Mouse (Mus musculus): ENCODE data around the gene Cd300lb. TPM values are rescaled to one million over a fixed set of nuclear protein-coding genes. Genes with fewer than 3 reads are reported as not detected.
A peak's percentile ranks its signal among the peaks of the same experiment; 100 is the strongest.

Gene Cd300lb
- polyA plus RNA-seq, 1 experiment from 2014 or later, result 0.49 TPM

- 86% methylated on average over 3 of the region's 3 CpGs for WGBS
- no peak for ATAC-seq (ENCODE audit: low FRiP score, low TSS enrichment)
- Histone ChIP-seq H3K4me3 (ENCODE audit: low read length) (no peak overlapping the region), H3K9me3 (ENCODE audit: control insufficient read depth, low read length) (no peaks in the 10 kb centered on the region), H3K36me3 (ENCODE audit: control insufficient read depth, insufficient read depth, low read length) (no peaks in the 10 kb centered on the region), H3K4me1 (ENCODE audit: control insufficient read depth, insufficient read depth, low read length) (no peaks in the 10 kb centered on the region), H3K27ac (ENCODE audit: low read depth, low read length) (no peak overlapping the region), H3K27me3 (ENCODE audit: control insufficient read depth, insufficient read depth, low read length) (no peaks in the 10 kb centered on the region), H3K9ac (ENCODE audit: low read depth, low read length) (no peak overlapping the region), H3K4me2 (replicated peaks; ENCODE audit: low read depth, low read length) (no peak overlapping the region)
Measured at GRCm38 (mm10) chr11:114896085-114896484, 38.1 kb downstream of the Cd300lb start.

GRCm38 (mm10) chr11:114890542-114890941, 43.6 kb downstream of the Cd300lb start:
- no peaks in the 10 kb centered on the region for H3K36me3 ChIP-seq (ENCODE audit: control insufficient read depth, insufficient read depth, low read length)
- H3K9ac ChIP-seq (ENCODE audit: low read depth, low read length), result no peak overlapping the region
- no peaks in the 10 kb centered on the region for H3K27me3 ChIP-seq (ENCODE audit: control insufficient read depth, insufficient read depth, low read length)
- ATAC-seq (ENCODE audit: low FRiP score, low TSS enrichment), result 0 out of 2 replicates have a peak, but pooled peaks have one; percentile 35
- 36% methylated on average over 5 of the region's 5 CpGs for WGBS
- H3K9me3 ChIP-seq (ENCODE audit: control insufficient read depth, low read length), result no peaks in the 10 kb centered on the region
- no peak overlapping the region for H3K4me3 ChIP-seq (ENCODE audit: low read length)
- H3K27ac ChIP-seq (ENCODE audit: low read depth, low read length), result no peak overlapping the region
- peaks cover 8% of the 10 kb centered on the region; the same call in 1 of the 2 replicates for H3K4me1 ChIP-seq (ENCODE audit: control insufficient read depth, insufficient read depth, low read length)
- peak overlapping the region; percentile 38 for H3K4me2 ChIP-seq (replicated peaks; ENCODE audit: low read depth, low read length)

DNA sequence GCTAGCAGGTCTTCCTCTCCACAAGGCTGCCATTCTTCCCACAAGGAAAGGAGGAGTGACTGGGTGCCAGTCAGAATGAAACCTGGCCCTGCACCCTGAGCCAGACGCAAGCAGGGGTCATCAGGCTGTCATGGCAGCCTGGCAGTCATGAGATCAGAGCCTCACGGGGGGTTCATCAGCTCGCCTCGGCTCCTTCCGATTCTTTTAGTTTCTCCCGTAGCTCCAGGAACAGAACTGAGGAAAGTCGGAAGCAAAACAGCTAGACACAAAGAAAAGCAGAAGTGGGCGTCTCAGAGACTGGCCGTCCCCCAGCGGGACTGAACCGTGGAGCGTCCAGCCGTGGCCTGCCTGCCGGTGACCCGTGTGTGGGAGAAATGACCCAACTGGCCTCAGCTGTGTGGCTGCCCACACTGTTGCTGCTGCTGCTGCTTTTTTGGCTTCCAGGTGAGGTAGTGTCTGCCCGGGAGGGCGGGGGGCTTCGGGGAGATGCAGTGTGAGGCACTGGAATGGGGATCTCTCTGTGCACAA, 44.1 kb downstream of the Cd300lb start, which contains the start of gene Cd300a:
Gene Cd300a, plus strand, starts transcription at position 51 of the 528 bp plus-strand sequence.
- Histone ChIP-seq H3K4me2 (replicated peaks; ENCODE audit: low read depth, low read length) (peak within 1 kb of the TSS; percentile 38), H3K36me3 (ENCODE audit: control insufficient read depth, insufficient read depth, low read length) (no peaks in the 10 kb centered on the region), H3K9me3 (ENCODE audit: control insufficient read depth, low read length) (no peaks in the 10 kb centered on the region), H3K27me3 (ENCODE audit: control insufficient read depth, insufficient read depth, low read length) (no peaks in the 10 kb centered on the region), H3K9ac (ENCODE audit: low read depth, low read length) (0 out of 2 replicates have a peak within 1 kb of the TSS, but pooled peaks have one; percentile 12), H3K4me3 (ENCODE audit: low read length) (peak within 1 kb of the TSS; percentile 8; the same call in 1 of the 2 replicates), H3K4me1 (ENCODE audit: control insufficient read depth, insufficient read depth, low read length) (peaks cover 8% of the 10 kb centered on the region; the same call in 1 of the 2 replicates), H3K27ac (ENCODE audit: low read depth, low read length) (no peak within 1 kb of the TSS)
- ATAC-seq (ENCODE audit: low FRiP score, low TSS enrichment), result peak; percentile 87
- 32% methylated on average over 18 of the region's 18 CpGs for WGBS

GRCm38 (mm10) chr11:114884380-114885100, 49.6 kb downstream of the Cd300lb start:
- Histone ChIP-seq H3K27me3 (ENCODE audit: control insufficient read depth, insufficient read depth, low read length) (no peaks in the 10 kb centered on the region), H3K9ac (ENCODE audit: low read depth, low read length) (no peak overlapping the region), H3K36me3 (ENCODE audit: control insufficient read depth, insufficient read depth, low read length) (no peaks in the 10 kb centered on the region), H3K27ac (ENCODE audit: low read depth, low read length) (no peak overlapping the region), H3K4me2 (replicated peaks; ENCODE audit: low read depth, low read length) (no peak overlapping the region), H3K9me3 (ENCODE audit: control insufficient read depth, low read length) (no peaks in the 10 kb centered on the region), H3K4me3 (ENCODE audit: low read length) (no peak overlapping the region), H3K4me1 (ENCODE audit: control insufficient read depth, insufficient read depth, low read length) (no peaks in the 10 kb centered on the region)
- ATAC-seq (ENCODE audit: low FRiP score, low TSS enrichment), result no peak
- WGBS, result 83% methylated on average over 4 of the region's 4 CpGs

- WGBS, result 86% methylated on average over 4 of the region's 4 CpGs
- Histone ChIP-seq H3K4me1 (ENCODE audit: control insufficient read depth, insufficient read depth, low read length) (no peaks in the 10 kb centered on the region), H3K36me3 (ENCODE audit: control insufficient read depth, insufficient read depth, low read length) (no peaks in the 10 kb centered on the region), H3K4me2 (replicated peaks; ENCODE audit: low read depth, low read length) (no peak overlapping the region), H3K27ac (ENCODE audit: low read depth, low read length) (no peak overlapping the region), H3K4me3 (ENCODE audit: low read length) (no peak overlapping the region), H3K27me3 (ENCODE audit: control insufficient read depth, insufficient read depth, low read length) (no peaks in the 10 kb centered on the region), H3K9me3 (ENCODE audit: control insufficient read depth, low read length) (no peaks in the 10 kb centered on the region), H3K9ac (ENCODE audit: low read depth, low read length) (no peak overlapping the region)
- ATAC-seq (ENCODE audit: low FRiP score, low TSS enrichment), result no peak
Measured at GRCm38 (mm10) chr11:114883251-114883789, 50.9 kb downstream of the Cd300lb start.

GRCm38 (mm10) chr11:114880589-114880988, 53.6 kb downstream of the Cd300lb start:
- no peak overlapping the region for H3K27ac ChIP-seq (ENCODE audit: low read depth, low read length)
- ATAC-seq (ENCODE audit: low FRiP score, low TSS enrichment), result no peak
- peaks cover 12% of the 10 kb centered on the region; the same call in 1 of the 2 replicates for H3K4me1 ChIP-seq (ENCODE audit: control insufficient read depth, insufficient read depth, low read length)
- WGBS, result 10% methylated on average over 1 of the region's 1 CpGs
- no peaks in the 10 kb centered on the region for H3K9me3 ChIP-seq (ENCODE audit: control insufficient read depth, low read length)
- no peaks in the 10 kb centered on the region for H3K36me3 ChIP-seq (ENCODE audit: control insufficient read depth, insufficient read depth, low read length)
- no peak overlapping the region for H3K9ac ChIP-seq (ENCODE audit: low read depth, low read length)
- H3K27me3 ChIP-seq (ENCODE audit: control insufficient read depth, insufficient read depth, low read length), result no peaks in the 10 kb centered on the region
- no peak overlapping the region for H3K4me3 ChIP-seq (ENCODE audit: low read length)
- no peak overlapping the region for H3K4me2 ChIP-seq (replicated peaks; ENCODE audit: low read depth, low read length)

DNA sequence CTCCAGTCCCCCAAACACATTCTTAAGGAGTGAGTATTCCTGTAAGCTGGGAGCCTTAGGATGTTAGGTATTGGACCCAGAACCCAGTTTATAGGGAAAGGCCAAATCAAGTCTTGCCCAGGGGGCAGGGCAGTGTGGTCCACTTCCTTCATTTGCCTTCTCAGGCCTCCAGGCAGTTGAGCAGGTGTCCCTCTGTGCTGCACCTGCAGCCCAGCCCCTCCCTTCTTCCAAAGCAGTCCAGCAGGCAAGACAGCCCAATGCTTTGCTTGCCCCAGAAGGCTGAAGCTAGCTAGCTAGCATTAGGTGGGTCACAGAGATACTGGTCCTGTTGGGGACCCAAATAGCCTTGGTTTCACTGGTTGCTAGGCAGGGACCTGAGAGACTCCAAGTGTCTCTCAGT, 54.0 kb downstream of the Cd300lb start:
- Histone ChIP-seq H3K4me2 (replicated peaks; ENCODE audit: low read depth, low read length) (no peak overlapping the region), H3K36me3 (ENCODE audit: control insufficient read depth, insufficient read depth, low read length) (no peaks in the 10 kb centered on the region), H3K9ac (ENCODE audit: low read depth, low read length) (no peak overlapping the region), H3K4me1 (ENCODE audit: control insufficient read depth, insufficient read depth, low read length) (peaks cover 15% of the 10 kb centered on the region; the same call in 1 of the 2 replicates), H3K4me3 (ENCODE audit: low read length) (no peak overlapping the region), H3K27ac (ENCODE audit: low read depth, low read length) (no peak overlapping the region), H3K9me3 (ENCODE audit: control insufficient read depth, low read length) (no peaks in the 10 kb centered on the region), H3K27me3 (ENCODE audit: control insufficient read depth, insufficient read depth, low read length) (no peaks in the 10 kb centered on the region)
- no peak for ATAC-seq (ENCODE audit: low FRiP score, low TSS enrichment)

DNA sequence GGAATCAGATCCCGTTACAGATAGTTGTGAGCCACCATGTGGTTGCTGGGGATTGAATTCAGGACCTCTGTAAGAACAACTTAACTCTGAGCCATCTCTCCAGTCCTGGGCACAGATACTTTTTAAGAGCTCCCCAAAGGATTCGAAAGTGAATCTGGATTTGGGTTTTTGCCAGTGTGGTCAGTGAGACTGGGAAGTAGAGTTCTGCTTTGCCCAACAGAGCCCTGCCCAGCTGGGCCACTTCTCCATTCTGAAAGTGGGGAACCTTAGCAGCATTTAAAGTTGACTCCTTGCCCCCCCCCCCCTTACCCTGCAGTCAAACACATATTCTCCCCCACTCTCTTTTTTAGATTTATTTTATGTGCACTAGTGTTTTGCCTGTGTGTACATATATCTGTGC, 54.5 kb downstream of the Cd300lb start:
- Histone ChIP-seq H3K4me3 (ENCODE audit: low read length) (no peak overlapping the region), H3K4me1 (ENCODE audit: control insufficient read depth, insufficient read depth, low read length) (peaks cover 20% of the 10 kb centered on the region; the same call in 1 of the 2 replicates), H3K27me3 (ENCODE audit: control insufficient read depth, insufficient read depth, low read length) (no peaks in the 10 kb centered on the region), H3K27ac (ENCODE audit: low read depth, low read length) (no peak overlapping the region), H3K4me2 (replicated peaks; ENCODE audit: low read depth, low read length) (no peak overlapping the region), H3K9me3 (ENCODE audit: control insufficient read depth, low read length) (no peaks in the 10 kb centered on the region), H3K36me3 (ENCODE audit: control insufficient read depth, insufficient read depth, low read length) (no peaks in the 10 kb centered on the region), H3K9ac (ENCODE audit: low read depth, low read length) (no peak overlapping the region)
- WGBS, result 86% methylated on average over 2 of the region's 2 CpGs
- ATAC-seq (ENCODE audit: low FRiP score, low TSS enrichment), result no peak

- H3K9ac ChIP-seq (ENCODE audit: low read depth, low read length), result no peak overlapping the region
- no peak for ATAC-seq (ENCODE audit: low FRiP score, low TSS enrichment)
- H3K9me3 ChIP-seq (ENCODE audit: control insufficient read depth, low read length), result no peaks in the 10 kb centered on the region
- peaks cover 4% of the 10 kb centered on the region; the same call in 1 of the 2 replicates for H3K36me3 ChIP-seq (ENCODE audit: control insufficient read depth, insufficient read depth, low read length)
- H3K4me2 ChIP-seq (replicated peaks; ENCODE audit: low read depth, low read length), result no peak overlapping the region
- H3K27ac ChIP-seq (ENCODE audit: low read depth, low read length), result no peak overlapping the region
- H3K4me1 ChIP-seq (ENCODE audit: control insufficient read depth, insufficient read depth, low read length), result peaks cover 41% of the 10 kb centered on the region
- no peak overlapping the region for H3K4me3 ChIP-seq (ENCODE audit: low read length)
- no peaks in the 10 kb centered on the region for H3K27me3 ChIP-seq (ENCODE audit: control insufficient read depth, insufficient read depth, low read length)
- WGBS, result 42% methylated on average over 3 of the region's 3 CpGs
Measured at GRCm38 (mm10) chr11:114877145-114877544, 57.0 kb downstream of the Cd300lb start.

Measured in kidney, embryonic 14.5 days (tissue).